Mouse (Mus musculus) cerebellum, adult 2 months (tissue): Measurements from ENCODE around the gene Sirt7. TPM values are rescaled to one million over a fixed set of nuclear protein-coding genes. Genes with fewer than 3 reads are reported as not detected.

Experiments used
- DNase-seq, 2 experiments: peaks; one replicate each; pipeline ENCODE4 v3.0.0; 2021
- H3K27ac ChIP-seq: fragments of 200-500 bp; 2 replicates; pipeline ENCODE4 v1.5.1; 2012; ENCODE audit warnings: low read length, control low read depth, inconsistent platforms; ENCODE audit not compliant: insufficient read depth
- H3K27me3 ChIP-seq: fragments of 200-500 bp; 2 replicates; pipeline ENCODE4 v1.6.1; 2012; ENCODE audit warnings: inconsistent platforms, mild to moderate bottlenecking, low read length, moderate library complexity; ENCODE audit not compliant: control insufficient read depth, insufficient read depth
- H3K4me1 ChIP-seq: fragments of 200-500 bp; 2 replicates; pipeline ENCODE4 v1.6.1; 2011; ENCODE audit warnings: low read length; ENCODE audit not compliant: control insufficient read depth, insufficient read depth
- H3K4me3 ChIP-seq: fragments of 200-500 bp; replicated peaks from 2 replicates; pipeline ENCODE3; 2011; ENCODE audit warnings: mild to moderate bottlenecking, low read depth, low read length, control low read depth; ENCODE audit not compliant: insufficient read depth
- CTCF ChIP-seq: fragments of 200-500 bp; IDR thresholded peaks from 2 replicates; pipeline ENCODE4 v1.5.1; 2011; ENCODE audit warnings: low read depth, mild to moderate bottlenecking, control low read depth, low read length, moderate library complexity, borderline replicate concordance; ENCODE audit not compliant: insufficient read depth
- POLR2A ChIP-seq: fragments of 200-500 bp; IDR thresholded peaks from 2 replicates; pipeline ENCODE4 v1.6.1; 2011; ENCODE audit warnings: low read length, control low read depth, borderline replicate concordance; ENCODE audit not compliant: insufficient read depth
- WGBS: fragments of 180-500 bp; shearing (Covaris S2); methylation state at CpG from one replicate; pipeline ENCODE4 v1.1.7; 2018; 5-methylcytosine and 5-hydroxymethylcytosine counted together
- polyA plus RNA-seq: library from polyadenylated mRNA; depleted of rRNA; stranded (reverse); fragments of >200 nt; gene quantifications from 2 replicates; pipeline ENCODE4 v1.2.3, GENCODE M21; 2012

Gene Sirt7
- polyA plus RNA-seq, 1 experiment = 80.5 TPM

- H3K27ac ChIP-seq = peak overlapping the region; percentile 49; the same call in 1 of the 2 replicates
- H3K4me1 ChIP-seq = peaks cover 19% of the 10 kb centered on the region
- DNase-seq = peak; percentile 69 to 72
- H3K27me3 ChIP-seq = no peaks in the 10 kb centered on the region
- TF ChIP-seq POLR2A (no peak), CTCF (no peak)
- under 1% methylated on average over 111 of the region's 116 CpGs for WGBS
- peak overlapping the region; percentile 65 for H3K4me3 ChIP-seq
These were observed 7.8 kb upstream of the Sirt7 start for GRCm38 (mm10) chr11:120632559-120633519.

- TF ChIP-seq CTCF (no peak), POLR2A (no peak)
- 64% methylated on average over 4 of the region's 4 CpGs for WGBS
- Histone ChIP-seq H3K4me3 (peak overlapping the region; percentile 65), H3K27me3 (no peaks in the 10 kb centered on the region), H3K27ac (no peak overlapping the region), H3K4me1 (peaks cover 19% of the 10 kb centered on the region)
- peak in 1 of 2 experiments; percentile 7 for DNase-seq
These were observed 6.8 kb upstream of the Sirt7 start for GRCm38 (mm10) chr11:120631726-120632448.

DNA sequence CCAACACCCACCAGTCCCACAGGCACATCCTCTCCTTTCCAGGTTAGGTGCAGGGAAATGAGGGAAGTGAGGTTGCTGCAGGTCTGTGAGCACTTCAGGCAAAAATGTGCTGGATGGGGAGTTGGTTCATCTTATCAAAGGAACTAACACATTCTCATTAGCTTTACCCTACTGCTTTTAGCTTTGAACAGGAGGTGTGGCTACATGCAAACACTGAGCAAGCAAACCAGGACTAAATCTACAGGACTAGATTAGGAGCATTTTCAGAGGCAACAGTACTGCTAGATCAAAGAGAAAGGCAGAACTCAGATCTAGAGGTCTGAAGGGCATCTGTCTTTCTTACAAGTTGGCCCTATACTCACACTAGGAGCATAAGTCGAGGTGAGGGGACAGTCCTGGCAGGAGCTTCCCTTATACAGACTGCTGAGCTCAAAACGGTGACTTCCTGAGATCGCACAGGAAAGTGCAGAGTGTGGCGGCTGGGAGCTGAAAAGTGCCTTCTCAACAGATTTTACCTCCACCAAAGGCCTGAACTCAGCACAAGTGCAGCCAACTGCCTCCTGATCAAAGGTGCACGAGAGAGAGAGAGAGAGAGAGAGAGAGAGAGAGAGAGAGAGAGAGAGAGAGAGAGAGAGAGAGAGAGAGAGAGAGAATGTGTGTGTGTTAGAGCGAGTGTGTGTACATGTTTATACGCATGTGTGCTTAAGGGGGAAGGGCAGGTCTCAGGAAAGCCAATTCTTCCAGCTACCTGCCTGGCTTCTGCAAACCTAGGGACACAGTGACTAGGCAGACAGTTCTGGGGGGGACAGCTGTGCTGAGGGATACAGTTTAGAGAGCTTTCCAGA is 6.1 kb upstream of the Sirt7 start:
- Histone ChIP-seq H3K27me3 (no peaks in the 10 kb centered on the region), H3K4me3 (no peak overlapping the region), H3K4me1 (peaks cover 19% of the 10 kb centered on the region), H3K27ac (no peak overlapping the region)
- DNase-seq = peak in 1 of 2 experiments; percentile 10
- 37% methylated on average over 7 of the region's 7 CpGs for WGBS
- no peak for TF ChIP-seq CTCF
- no peak for TF ChIP-seq POLR2A

- peak overlapping the region; percentile 33 for H3K27ac ChIP-seq
- TF ChIP-seq POLR2A (no peak), CTCF (no peak)
- 42% methylated on average over 5 of the region's 5 CpGs for WGBS
- no peak overlapping the region for H3K4me3 ChIP-seq
- H3K4me1 ChIP-seq = peaks cover 22% of the 10 kb centered on the region
- H3K27me3 ChIP-seq = no peaks in the 10 kb centered on the region
- DNase-seq = no peak
These were observed 5.4 kb upstream of the Sirt7 start for GRCm38 (mm10) chr11:120630401-120630871.

DNA sequence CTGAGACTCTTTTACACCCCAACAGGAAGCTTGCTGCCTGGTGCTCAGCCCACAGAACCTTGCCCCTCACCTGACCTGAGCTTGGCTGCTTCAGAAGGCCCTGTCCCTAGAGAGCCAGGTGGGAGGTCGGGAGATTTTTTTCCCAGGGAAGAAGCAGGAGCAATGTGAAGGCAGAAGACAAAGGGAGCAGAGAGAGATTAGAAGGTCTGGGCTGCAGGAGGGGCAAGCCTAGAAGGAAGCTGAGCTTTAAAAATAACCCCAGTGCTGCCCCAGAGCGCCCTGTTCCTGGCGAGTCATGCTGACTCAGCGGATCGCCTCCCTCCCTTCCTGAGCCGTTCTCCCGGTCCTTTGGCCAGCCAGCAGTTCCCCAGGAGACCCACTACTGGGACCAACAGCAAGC is 4.9 kb upstream of the Sirt7 start:
- whole genome bisulfite sequencing = 16% methylated on average over 7 of the region's 7 CpGs
- no peak overlapping the region for H3K4me3 ChIP-seq

GRCm38 (mm10) chr11:120629341-120629730 is 4.3 kb upstream of the Sirt7 start:
- TF ChIP-seq CTCF (no peak), POLR2A (no peak)
- Histone ChIP-seq H3K27ac (no peak overlapping the region), H3K4me3 (no peak overlapping the region), H3K4me1 (peaks cover 26% of the 10 kb centered on the region), H3K27me3 (no peaks in the 10 kb centered on the region)
- 43% methylated on average over 23 of the region's 23 CpGs for WGBS
- DNase-seq = peak in 1 of 2 experiments; percentile 43

More for the DNA sequence above, 4.9 kb upstream of the Sirt7 start:
- H3K4me1 ChIP-seq = peaks cover 26% of the 10 kb centered on the region
- H3K27me3 ChIP-seq = no peaks in the 10 kb centered on the region
- TF ChIP-seq CTCF = no peak
- no peak for TF ChIP-seq POLR2A
- peak in 1 of 2 experiments; percentile 21 for DNase-seq
- H3K27ac ChIP-seq = peak overlapping the region; percentile 33; the same call in 1 of the 2 replicates

DNA sequence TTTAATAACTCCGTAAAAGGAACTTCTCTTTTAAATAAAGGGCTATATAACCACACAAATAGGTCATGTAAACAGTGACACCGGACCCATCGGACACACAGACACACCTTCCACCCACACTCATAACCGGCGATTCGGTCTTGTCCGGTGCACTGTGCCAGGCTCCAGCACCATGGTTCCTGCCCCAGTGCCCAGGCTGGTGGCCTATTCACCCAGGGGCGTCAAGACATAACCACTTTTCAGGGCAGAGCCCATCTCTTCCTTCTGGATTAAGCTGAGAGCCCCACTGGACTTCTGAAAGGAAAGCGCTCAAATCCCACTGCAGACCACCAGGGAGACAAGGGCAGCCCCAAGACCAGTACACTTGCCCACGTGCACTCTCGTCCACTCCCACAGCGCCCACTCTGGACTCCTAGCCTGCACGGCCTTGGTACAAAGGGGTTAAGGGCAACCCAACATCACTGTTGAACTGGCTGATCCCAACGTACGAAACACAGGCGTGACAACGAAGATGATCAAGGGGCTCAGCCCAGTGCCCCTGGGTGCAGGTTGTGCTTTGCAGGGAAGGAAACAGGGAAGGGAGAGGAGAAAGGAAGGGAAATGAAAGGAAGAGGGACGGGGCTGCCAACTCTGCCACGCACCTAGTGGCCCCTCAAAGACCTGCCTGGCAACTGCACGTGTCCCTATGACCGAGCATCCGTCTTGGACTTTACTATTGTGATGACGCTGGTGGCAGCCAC is 3.7 kb upstream of the Sirt7 start:
- 90% methylated on average over 23 of the region's 23 CpGs for WGBS
- H3K4me1 ChIP-seq = peaks cover 26% of the 10 kb centered on the region
- TF ChIP-seq POLR2A = no peak
- TF ChIP-seq CTCF = no peak
- H3K4me3 ChIP-seq = no peak overlapping the region
- peak in 1 of 2 experiments; percentile 22 for DNase-seq
- no peak overlapping the region for H3K27ac ChIP-seq
- no peaks in the 10 kb centered on the region for H3K27me3 ChIP-seq
